Mouse (Mus musculus): ENCODE data around the gene Siah2. TPM values are rescaled to one million over a fixed set of nuclear protein-coding genes. Genes with fewer than 3 reads are reported as not detected.

Siah2 gene
- polyA plus RNA-seq, 1 experiment from 2014 or later: 2.5 TPM

- Histone ChIP-seq H3K27ac (no peak overlapping the region), H3K27me3 (peaks cover 27% of the 10 kb centered on the region), H3K9ac (no peak overlapping the region), H3K36me3 (no peaks in the 10 kb centered on the region), H3K4me1 (replicated peaks) (peaks cover 17% of the 10 kb centered on the region), H3K4me2 (no peak overlapping the region), H3K4me3 (replicated peaks) (no peak overlapping the region), H3K9me3 (replicated peaks) (no peaks in the 10 kb centered on the region)
- ATAC-seq (ENCODE audit: low read depth) (no peak), DNase-seq (no peak)
- WGBS (ENCODE audit: insufficient replicate concordance): 70% methylated on average over 1 of the region's 1 CpGs
These were observed 2.8 kb upstream of the Siah2 start for GRCm38 (mm10) chr3:58695044-58695443.

GRCm38 (mm10) chr3:58693331-58693730, 1.1 kb upstream of the Siah2 start:
- Histone ChIP-seq H3K27ac (no peak overlapping the region), H3K4me3 (replicated peaks) (no peak overlapping the region), H3K36me3 (no peaks in the 10 kb centered on the region), H3K9ac (no peak overlapping the region), H3K4me1 (replicated peaks) (peaks cover 23% of the 10 kb centered on the region), H3K27me3 (peaks cover 27% of the 10 kb centered on the region), H3K9me3 (replicated peaks) (no peaks in the 10 kb centered on the region), H3K4me2 (no peak overlapping the region)
- DNase-seq (no peak), ATAC-seq (ENCODE audit: low read depth) (no peak)
- 74% methylated on average over 7 of the region's 7 CpGs for WGBS (ENCODE audit: insufficient replicate concordance)

- peaks cover 27% of the 10 kb centered on the region for H3K27me3 ChIP-seq
- ATAC-seq (ENCODE audit: low read depth): no peak; the same call in 1 of the 2 replicates
- peak overlapping the region; percentile 70 for H3K27ac ChIP-seq
- H3K9me3 ChIP-seq (replicated peaks): no peaks in the 10 kb centered on the region
- no peak for DNase-seq
- peak overlapping the region; percentile 82 for H3K9ac ChIP-seq
- no peaks in the 10 kb centered on the region for H3K36me3 ChIP-seq
- peaks cover 23% of the 10 kb centered on the region for H3K4me1 ChIP-seq (replicated peaks)
- H3K4me2 ChIP-seq: peak overlapping the region; percentile 96
- H3K4me3 ChIP-seq (replicated peaks): peak overlapping the region; percentile 76
- WGBS (ENCODE audit: insufficient replicate concordance): under 1% methylated on average over 61 of the region's 65 CpGs
These were observed 743 bp downstream of the Siah2 start for GRCm38 (mm10) chr3:58691374-58691939.

- peak; percentile 39 for DNase-seq
- Histone ChIP-seq H3K9me3 (replicated peaks) (no peaks in the 10 kb centered on the region), H3K9ac (peak overlapping the region; percentile 82), H3K4me3 (replicated peaks) (peak overlapping the region; percentile 76), H3K4me2 (peak overlapping the region; percentile 96), H3K27me3 (peaks cover 27% of the 10 kb centered on the region), H3K27ac (peak overlapping the region; percentile 70; the same call in 1 of the 2 replicates), H3K36me3 (no peaks in the 10 kb centered on the region), H3K4me1 (replicated peaks) (peaks cover 23% of the 10 kb centered on the region)
- peak; percentile 25; the same call in 1 of the 2 replicates for ATAC-seq (ENCODE audit: low read depth)
- under 1% methylated on average over 24 of the region's 24 CpGs for WGBS (ENCODE audit: insufficient replicate concordance)
These were observed 1.4 kb downstream of the Siah2 start for GRCm38 (mm10) chr3:58690619-58691373.

GRCm38 (mm10) chr3:58689721-58690120, 2.5 kb downstream of the Siah2 start:
- Histone ChIP-seq H3K4me2 (peak overlapping the region; percentile 96), H3K9ac (no peak overlapping the region), H3K27me3 (peaks cover 27% of the 10 kb centered on the region)

GRCm38 (mm10) chr3:58689105-58689504, 3.1 kb downstream of the Siah2 start:
- DNase-seq (no peak), ATAC-seq (ENCODE audit: low read depth) (no peak)
- H3K36me3 ChIP-seq: no peaks in the 10 kb centered on the region
- H3K9me3 ChIP-seq (replicated peaks): no peaks in the 10 kb centered on the region
- no peak overlapping the region for H3K9ac ChIP-seq
- H3K4me3 ChIP-seq (replicated peaks): no peak overlapping the region
- H3K4me1 ChIP-seq (replicated peaks): peaks cover 23% of the 10 kb centered on the region
- peaks cover 27% of the 10 kb centered on the region for H3K27me3 ChIP-seq
- 76% methylated on average over 7 of the region's 7 CpGs for WGBS (ENCODE audit: insufficient replicate concordance)
- no peak overlapping the region for H3K27ac ChIP-seq
- H3K4me2 ChIP-seq: peak overlapping the region; percentile 31

More at GRCm38 (mm10) chr3:58689721-58690120, 2.5 kb downstream of the Siah2 start:
- DNase-seq (no peak), ATAC-seq (ENCODE audit: low read depth) (no peak)
- Histone ChIP-seq H3K36me3 (no peaks in the 10 kb centered on the region), H3K27ac (no peak overlapping the region), H3K4me1 (replicated peaks) (peaks cover 23% of the 10 kb centered on the region), H3K9me3 (replicated peaks) (no peaks in the 10 kb centered on the region), H3K4me3 (replicated peaks) (peak overlapping the region; percentile 76; the same call in 1 of the 2 replicates)
- 63% methylated on average over 3 of the region's 3 CpGs for WGBS (ENCODE audit: insufficient replicate concordance)

GRCm38 (mm10) chr3:58688551-58688950, 3.6 kb downstream of the Siah2 start:
- ATAC-seq (ENCODE audit: low read depth) (no peak), DNase-seq (no peak)
- Histone ChIP-seq H3K27me3 (peaks cover 27% of the 10 kb centered on the region), H3K36me3 (no peaks in the 10 kb centered on the region), H3K4me3 (replicated peaks) (no peak overlapping the region), H3K4me1 (replicated peaks) (peaks cover 23% of the 10 kb centered on the region), H3K4me2 (no peak overlapping the region), H3K9ac (no peak overlapping the region), H3K27ac (no peak overlapping the region), H3K9me3 (replicated peaks) (no peaks in the 10 kb centered on the region)
- 74% methylated on average over 4 of the region's 4 CpGs for WGBS (ENCODE audit: insufficient replicate concordance)

GRCm38 (mm10) chr3:58686922-58687284, 5.3 kb downstream of the Siah2 start:
- Histone ChIP-seq H3K4me3 (replicated peaks) (no peak overlapping the region), H3K4me2 (0 out of 2 replicates have a peak overlapping the region, but pooled peaks have one; percentile 25)

GRCm38 (mm10) chr3:58686206-58686921, 5.8 kb downstream of the Siah2 start:
- Histone ChIP-seq H3K9ac (no peak overlapping the region), H3K27me3 (peaks cover 9% of the 10 kb centered on the region), H3K4me1 (replicated peaks) (peaks cover 16% of the 10 kb centered on the region), H3K27ac (peak overlapping the region; percentile 58), H3K4me2 (peak overlapping the region; percentile 30), H3K36me3 (no peaks in the 10 kb centered on the region), H3K4me3 (replicated peaks) (no peak overlapping the region), H3K9me3 (replicated peaks) (no peaks in the 10 kb centered on the region)
- DNase-seq (no peak), ATAC-seq (ENCODE audit: low read depth) (0 out of 2 replicates have a peak, but pooled peaks have one; percentile 22)
- 74% methylated on average over 7 of the region's 7 CpGs for whole genome bisulfite sequencing (ENCODE audit: insufficient replicate concordance)

More at GRCm38 (mm10) chr3:58686922-58687284, 5.3 kb downstream of the Siah2 start:
- peaks cover 21% of the 10 kb centered on the region for H3K4me1 ChIP-seq (replicated peaks)
- H3K9me3 ChIP-seq (replicated peaks): no peaks in the 10 kb centered on the region
- ATAC-seq (ENCODE audit: low read depth) (no peak), DNase-seq (no peak)
- H3K36me3 ChIP-seq: no peaks in the 10 kb centered on the region
- no peak overlapping the region for H3K9ac ChIP-seq
- 0 out of 2 replicates have a peak overlapping the region, but pooled peaks have one; percentile 26 for H3K27ac ChIP-seq
- peaks cover 15% of the 10 kb centered on the region for H3K27me3 ChIP-seq
- 71% methylated on average over 2 of the region's 2 CpGs for whole genome bisulfite sequencing (ENCODE audit: insufficient replicate concordance)

- H3K4me2 ChIP-seq: no peak overlapping the region
- ATAC-seq (ENCODE audit: low read depth) (no peak), DNase-seq (no peak)
- peaks cover 14% of the 10 kb centered on the region for H3K4me1 ChIP-seq (replicated peaks)
- H3K27ac ChIP-seq: no peak overlapping the region
- H3K4me3 ChIP-seq (replicated peaks): no peak overlapping the region
- H3K27me3 ChIP-seq: peaks cover under 1% of the 10 kb centered on the region
- 64% methylated on average over 3 of the region's 3 CpGs for WGBS (ENCODE audit: insufficient replicate concordance)
- no peaks in the 10 kb centered on the region for H3K36me3 ChIP-seq
- no peaks in the 10 kb centered on the region for H3K9me3 ChIP-seq (replicated peaks)
- no peak overlapping the region for H3K9ac ChIP-seq
These were observed 6.8 kb downstream of the Siah2 start for GRCm38 (mm10) chr3:58685396-58685795.

- no peak overlapping the region; the same call in 1 of the 2 replicates for H3K27ac ChIP-seq
- H3K4me3 ChIP-seq (replicated peaks): no peak overlapping the region
- ATAC-seq (ENCODE audit: low read depth) (no peak), DNase-seq (no peak)
- 73% methylated on average over 7 of the region's 7 CpGs for WGBS (ENCODE audit: insufficient replicate concordance)
- H3K27me3 ChIP-seq: no peaks in the 10 kb centered on the region
- H3K4me2 ChIP-seq: no peak overlapping the region
- H3K9me3 ChIP-seq (replicated peaks): no peaks in the 10 kb centered on the region
- H3K9ac ChIP-seq: no peak overlapping the region
- H3K36me3 ChIP-seq: no peaks in the 10 kb centered on the region
- peaks cover 19% of the 10 kb centered on the region for H3K4me1 ChIP-seq (replicated peaks)
These were observed 8.9 kb downstream of the Siah2 start for GRCm38 (mm10) chr3:58683346-58683745.
